Mouse (Mus musculus): ENCODE results near the gene Ebf3.

Gene Ebf3

DNA sequence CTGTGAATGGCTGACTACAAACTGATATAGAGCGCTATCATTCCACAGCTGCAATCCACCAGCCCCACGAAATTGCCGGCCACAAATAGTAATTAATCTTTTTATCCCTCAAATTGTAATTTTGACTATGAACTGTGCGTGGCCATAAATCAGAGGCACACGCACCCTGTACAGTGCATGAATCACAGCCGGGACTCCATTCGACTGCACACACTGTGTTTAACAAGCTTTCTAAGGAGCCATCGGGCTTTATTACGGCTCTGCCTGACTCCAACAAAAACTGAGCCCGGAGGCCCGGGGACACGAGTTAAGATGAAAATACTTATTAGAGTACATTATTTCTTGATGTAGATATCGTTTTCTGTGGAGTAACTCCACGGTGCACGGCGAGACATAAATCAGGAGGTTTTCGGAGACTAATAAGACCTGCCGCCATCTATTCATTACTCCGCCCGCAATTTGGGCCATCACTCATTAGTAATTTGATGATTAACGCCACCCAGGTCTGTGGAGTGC is 107.4 kb downstream of the Ebf3 start:
- WGBS: 38% methylated on average over 21 of the region's 21 CpGs

DNA sequence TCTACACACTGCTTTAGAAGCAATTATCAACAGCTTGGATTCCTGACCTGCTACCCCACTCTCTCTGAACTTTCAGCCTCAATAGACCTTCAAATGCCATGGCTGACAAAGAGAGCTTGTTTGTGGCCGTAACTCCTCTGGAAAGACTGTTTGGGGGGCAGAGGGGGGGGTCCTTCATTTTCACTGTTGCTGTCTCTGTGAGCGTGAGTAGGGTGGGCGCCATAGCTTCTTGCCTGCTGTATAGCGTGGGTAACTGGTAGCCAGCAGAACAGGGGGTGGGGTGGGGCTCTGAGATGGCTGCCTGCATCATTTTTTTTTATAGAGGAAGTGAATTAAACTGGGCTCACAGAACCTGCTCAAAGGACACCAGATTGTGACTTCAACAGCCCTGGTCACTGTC is 114.7 kb downstream of the Ebf3 start:
- WGBS: 92% methylated on average over 4 of the region's 4 CpGs

DNA sequence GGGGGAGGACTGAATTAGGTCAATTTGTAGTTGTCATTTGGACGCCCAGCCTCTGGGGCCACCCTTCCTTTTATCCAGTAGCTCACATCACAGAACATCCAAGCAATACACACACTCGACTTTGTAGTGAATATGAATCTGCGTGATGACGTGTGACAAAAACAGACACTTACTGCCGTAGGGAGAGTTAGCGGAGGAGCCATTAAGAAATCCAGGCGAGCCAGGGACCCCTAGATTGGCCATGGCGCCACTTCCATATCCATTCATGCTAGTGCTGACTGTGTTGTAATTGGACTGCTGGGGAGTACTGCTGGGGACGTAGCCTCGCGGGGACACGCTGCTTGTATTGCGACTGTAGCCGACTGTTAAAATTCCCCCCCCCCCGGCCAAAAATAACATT is 115.3 kb downstream of the Ebf3 start:
- 94% methylated on average over 15 of the region's 15 CpGs for WGBS

DNA sequence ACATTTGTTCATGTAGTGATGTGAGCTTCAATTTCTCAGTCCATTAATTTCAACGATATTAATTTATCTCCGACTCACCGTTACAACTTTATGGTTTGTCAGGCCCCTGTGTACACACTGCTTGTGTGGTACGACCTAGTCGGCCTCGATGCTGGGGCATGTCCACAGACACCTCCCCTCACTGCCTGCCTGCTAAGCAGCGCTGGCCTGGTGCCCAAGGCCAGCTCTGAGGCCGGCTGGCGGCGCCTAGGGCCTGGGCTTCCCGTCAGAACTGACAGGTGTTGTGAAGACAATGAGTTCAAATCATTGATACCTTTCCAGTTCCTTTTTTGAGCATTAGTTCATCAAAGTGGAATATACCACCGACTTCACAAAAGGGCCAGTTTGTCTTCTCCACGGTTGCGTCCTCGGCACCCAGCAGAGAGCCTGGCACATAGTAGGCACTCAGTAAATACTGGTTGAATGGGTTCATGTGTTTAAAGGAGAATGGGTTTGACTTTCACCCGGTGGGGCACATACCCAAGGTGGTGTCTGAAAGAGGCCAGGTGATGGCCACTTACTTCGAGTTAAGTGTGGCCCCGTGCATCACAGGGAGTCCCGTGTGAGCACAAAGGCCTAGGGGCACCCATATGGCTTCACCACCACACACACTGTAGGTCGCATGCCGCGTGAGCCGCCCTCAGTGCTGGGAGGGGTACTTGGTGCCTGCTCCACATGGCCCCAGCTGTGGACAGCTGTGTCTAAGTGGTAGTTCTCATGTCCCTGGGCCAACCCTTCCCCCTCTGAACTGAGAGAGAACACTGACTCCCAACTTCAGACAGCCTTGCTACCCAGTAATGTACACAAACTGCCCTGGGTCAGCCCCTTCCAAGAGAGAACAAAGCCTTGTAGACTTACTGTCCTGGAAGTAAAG is 116.9 kb downstream of the Ebf3 start:
- 83% methylated on average over 23 of the region's 23 CpGs for WGBS

DNA sequence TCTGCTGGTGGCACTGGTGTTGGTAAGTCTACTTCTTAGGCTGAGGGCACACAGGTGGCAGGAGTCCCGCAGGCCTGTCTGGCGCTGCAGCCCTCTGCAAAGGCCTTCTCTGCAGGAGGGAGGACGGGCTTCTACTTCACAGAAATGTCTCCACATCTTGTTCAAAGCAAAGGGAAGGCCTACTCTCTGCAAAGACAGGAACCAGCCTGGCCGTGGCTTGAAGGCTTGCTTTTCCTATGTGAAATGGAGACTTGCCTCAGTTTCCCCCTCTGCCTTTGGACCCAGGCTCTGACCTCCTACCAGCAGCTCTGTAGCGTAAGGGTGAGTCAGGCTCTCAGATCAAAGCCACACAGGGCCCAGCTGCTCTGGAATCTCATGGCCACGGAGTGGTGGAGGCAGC is 117.7 kb downstream of the Ebf3 start:
- 92% methylated on average over 6 of the region's 6 CpGs for WGBS

DNA sequence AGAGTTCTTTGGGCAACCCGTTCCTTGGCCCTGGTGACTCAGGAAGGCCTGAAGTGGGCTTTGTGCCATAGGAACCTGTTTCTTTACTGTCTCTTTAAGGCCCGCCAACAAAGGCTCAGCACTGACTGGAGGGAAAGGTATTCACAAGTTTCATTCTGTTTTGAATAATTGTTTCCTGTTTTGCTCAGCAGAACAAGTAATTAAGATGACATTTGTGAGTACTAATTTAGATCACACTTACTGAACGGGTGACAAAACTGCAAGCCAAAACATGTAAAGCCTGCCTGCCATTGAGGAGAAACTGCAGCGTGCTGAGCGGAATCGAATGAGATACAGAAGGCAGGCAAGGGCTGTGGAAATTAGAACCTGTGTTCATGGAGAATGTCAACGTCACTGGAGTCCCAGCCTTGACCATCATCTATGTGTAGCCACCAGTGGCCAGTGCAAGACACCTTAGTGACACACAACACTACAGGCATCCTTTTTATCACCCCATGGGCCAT is 121.4 kb downstream of the Ebf3 start:
- 85% methylated on average over 7 of the region's 7 CpGs for WGBS

DNA sequence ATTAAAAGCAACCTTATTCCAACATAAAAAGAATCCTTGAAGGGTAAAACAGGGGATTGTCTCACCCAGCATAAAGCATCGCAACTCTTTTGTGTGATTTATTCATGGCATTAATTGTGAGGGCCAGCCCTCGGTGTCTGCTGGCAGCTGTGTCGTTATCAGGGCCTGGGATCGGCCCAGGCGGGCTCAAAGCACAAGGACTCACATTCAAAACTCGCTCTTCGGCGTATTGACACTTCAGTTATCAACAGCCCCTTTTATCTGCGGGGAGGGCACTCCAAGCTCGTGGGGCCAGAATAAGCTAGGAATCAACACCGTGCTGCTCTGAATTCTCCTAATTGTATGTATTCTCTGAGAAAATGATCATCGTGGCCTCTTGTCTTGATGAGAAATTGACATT is 122.4 kb downstream of the Ebf3 start:
- 60% methylated on average over 12 of the region's 12 CpGs for WGBS

DNA sequence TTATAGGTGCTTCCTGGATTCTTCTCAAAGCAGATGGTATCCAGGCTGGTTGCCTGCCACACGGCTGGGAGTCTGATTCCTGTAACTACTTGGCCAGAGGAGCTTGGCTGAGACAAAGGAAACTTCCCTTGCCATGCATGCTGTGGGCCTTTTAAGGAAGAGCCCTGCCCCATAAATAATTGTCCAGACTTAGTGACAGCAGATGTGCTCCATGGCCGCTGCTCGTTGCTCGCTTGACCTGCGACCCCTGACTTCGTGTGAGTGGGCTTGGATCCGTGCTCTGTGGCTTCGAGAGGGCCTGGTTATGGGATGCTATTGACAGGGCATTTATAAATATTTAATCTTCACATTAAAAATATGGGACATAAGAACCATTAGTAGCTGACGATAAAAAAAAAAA is 142.0 kb downstream of the Ebf3 start:
- 79% methylated on average over 9 of the region's 9 CpGs for WGBS

DNA sequence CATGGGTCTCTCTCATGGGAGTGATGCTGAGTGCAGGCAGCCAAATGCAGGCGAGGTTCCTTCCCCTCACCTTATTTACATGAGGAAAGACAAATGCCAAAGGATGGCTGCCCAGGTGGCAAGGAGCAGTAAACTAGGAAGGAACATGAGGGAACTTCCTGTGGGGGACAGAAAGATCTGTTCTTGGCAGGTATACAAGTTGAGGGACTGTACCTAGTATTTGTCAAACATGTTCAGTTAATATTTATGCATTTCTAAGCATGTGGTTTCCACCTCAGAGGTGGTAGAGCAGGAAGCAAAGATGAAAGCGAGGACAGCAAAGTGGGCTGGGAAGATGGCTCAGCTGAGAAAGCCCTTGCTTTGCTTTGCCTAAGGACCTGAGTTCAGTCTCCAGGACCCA is 159.6 kb downstream of the Ebf3 start:
- WGBS: 83% methylated on average over 2 of the region's 2 CpGs

DNA sequence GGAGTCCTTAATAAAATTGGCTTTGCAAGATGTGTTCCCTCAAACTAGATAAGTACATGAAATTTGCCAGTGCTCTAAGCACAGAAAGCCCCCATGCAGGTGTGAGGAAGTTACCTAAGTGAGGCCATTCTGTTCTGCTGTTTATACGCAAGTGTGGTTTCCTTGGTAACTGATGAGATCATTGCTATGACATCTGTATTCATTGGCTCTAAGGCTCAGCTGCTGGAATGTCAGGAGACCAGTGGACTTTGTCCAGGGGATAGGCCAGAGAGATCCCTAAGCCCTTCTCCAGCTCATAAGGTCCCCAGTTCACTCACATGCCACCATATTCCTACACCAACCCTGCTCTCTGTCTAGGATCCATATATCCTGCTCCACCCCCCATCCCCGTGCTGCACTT is 162.4 kb downstream of the Ebf3 start:
- 90% methylated on average over 2 of the region's 2 CpGs for WGBS

DNA sequence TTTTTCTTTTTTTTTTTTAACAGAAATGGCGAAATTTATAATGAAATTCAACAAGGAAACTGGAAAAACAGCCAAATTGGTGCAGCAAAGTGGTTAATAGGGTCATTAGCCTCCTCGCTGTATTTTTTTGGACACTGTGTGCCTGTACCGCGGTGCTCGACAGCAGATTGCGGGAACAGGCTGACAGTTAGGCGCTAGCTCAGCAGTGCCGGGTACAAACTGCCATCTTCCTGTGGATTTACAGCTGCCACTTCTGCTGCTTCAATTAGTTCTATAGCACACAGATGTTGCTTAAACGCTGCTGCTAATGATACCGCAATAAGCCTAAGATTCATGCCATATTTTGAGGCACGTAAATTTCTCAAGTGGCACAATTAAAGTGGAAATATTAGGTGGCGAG is 167.1 kb downstream of the Ebf3 start:
- WGBS: 45% methylated on average over 12 of the region's 12 CpGs

Data from cerebral cortex, adult 2 months (tissue).